Mouse (Mus musculus) limb, embryonic 11.5 days (tissue): ENCODE measurements around the gene Spryd3. TPM values are rescaled to one million over a fixed set of nuclear protein-coding genes. Genes with fewer than 3 reads are reported as not detected.

Source experiments
- ATAC-seq: fragments of 200-750 bp; cut with Nextera tagmentation; 2 replicates; pipeline ENCODE4 v1.8.0; 2017; ENCODE audit warnings: low read depth; ENCODE audit not compliant: insufficient number of reproducible peaks, low FRiP score, low TSS enrichment
- DNase-seq: peaks from one replicate; pipeline ENCODE4 v3.0.0-alpha.2; 2015; ENCODE audit warnings: low spot score
- H3K27ac ChIP-seq: fragments of 300-500 bp; sonication (generic); replicated peaks from 2 replicates; pipeline ENCODE4 v1.5.1; 2014; ENCODE audit warnings: low read depth, mild to moderate bottlenecking, low read length
- H3K27me3 ChIP-seq: fragments of 300-500 bp; sonication (generic); 2 replicates; pipeline ENCODE4 v1.6.1; 2014; ENCODE audit warnings: mild to moderate bottlenecking, low read length, mixed read lengths; ENCODE audit not compliant: control insufficient read depth, insufficient read depth
- H3K36me3 ChIP-seq: fragments of 300-500 bp; sonication (generic); 2 replicates; pipeline ENCODE4 v1.6.1; 2014; ENCODE audit warnings: mild to moderate bottlenecking, low read length, moderate library complexity, mixed read lengths; ENCODE audit not compliant: control insufficient read depth, insufficient read depth
- H3K4me1 ChIP-seq: fragments of 300-500 bp; sonication (generic); 2 replicates; pipeline ENCODE4 v1.6.1; 2014; ENCODE audit warnings: low read length, mixed read lengths; ENCODE audit not compliant: control insufficient read depth, insufficient read depth
- H3K4me2 ChIP-seq: fragments of 300-500 bp; sonication (generic); 2 replicates; pipeline ENCODE4 v1.6.1; 2014; ENCODE audit warnings: low read depth, mild to moderate bottlenecking, moderate library complexity; ENCODE audit not compliant: severe bottlenecking
- H3K4me3 ChIP-seq: fragments of 300-500 bp; sonication (generic); 2 replicates; pipeline ENCODE4 v1.5.1; 2014; ENCODE audit warnings: low read depth, low read length
- H3K9ac ChIP-seq: fragments of 300-500 bp; sonication (generic); 2 replicates; pipeline ENCODE4 v1.6.1; 2014; ENCODE audit warnings: mild to moderate bottlenecking, low read length
- H3K9me3 ChIP-seq: fragments of 300-500 bp; sonication (generic); 2 replicates; pipeline ENCODE4 v1.6.1; 2016; ENCODE audit warnings: low read length; ENCODE audit not compliant: control insufficient read depth
- WGBS: fragments of 180-500 bp; shearing (Covaris S2); extraction: QIAGEN DNeasy Blood & Tissue Kit; methylation state at CpG from one replicate; pipeline ENCODE4 v1.1.7; 2014; 5-methylcytosine and 5-hydroxymethylcytosine counted together
- polyA plus RNA-seq: library from polyadenylated mRNA; unstranded; fragments of >200 nt; fragmentation: Nextera tagmentation; extraction: Ambion mirVana; gene quantifications from 2 replicates; pipeline ENCODE4 v1.2.1, GENCODE M21; 2014

Spryd3 gene
- polyA plus RNA-seq, 1 experiment from 2014 or later: 7.2 TPM

GRCm38 (mm10) chr15:102152646-102153045 is 16.6 kb upstream of the Spryd3 start:
- H3K4me1 ChIP-seq: peaks cover 12% of the 10 kb centered on the region
- peak overlapping the region; percentile 30; the same call in 1 of the 2 replicates for H3K27ac ChIP-seq
- H3K9me3 ChIP-seq: no peaks in the 10 kb centered on the region
- DNase-seq (no peak), ATAC-seq (no peak)
- WGBS: 35% methylated on average over 4 of the region's 4 CpGs
- H3K4me3 ChIP-seq: no peak overlapping the region
- H3K36me3 ChIP-seq: no peaks in the 10 kb centered on the region
- H3K27me3 ChIP-seq: no peaks in the 10 kb centered on the region
- no peak overlapping the region for H3K4me2 ChIP-seq
- H3K9ac ChIP-seq: no peak overlapping the region

DNA sequence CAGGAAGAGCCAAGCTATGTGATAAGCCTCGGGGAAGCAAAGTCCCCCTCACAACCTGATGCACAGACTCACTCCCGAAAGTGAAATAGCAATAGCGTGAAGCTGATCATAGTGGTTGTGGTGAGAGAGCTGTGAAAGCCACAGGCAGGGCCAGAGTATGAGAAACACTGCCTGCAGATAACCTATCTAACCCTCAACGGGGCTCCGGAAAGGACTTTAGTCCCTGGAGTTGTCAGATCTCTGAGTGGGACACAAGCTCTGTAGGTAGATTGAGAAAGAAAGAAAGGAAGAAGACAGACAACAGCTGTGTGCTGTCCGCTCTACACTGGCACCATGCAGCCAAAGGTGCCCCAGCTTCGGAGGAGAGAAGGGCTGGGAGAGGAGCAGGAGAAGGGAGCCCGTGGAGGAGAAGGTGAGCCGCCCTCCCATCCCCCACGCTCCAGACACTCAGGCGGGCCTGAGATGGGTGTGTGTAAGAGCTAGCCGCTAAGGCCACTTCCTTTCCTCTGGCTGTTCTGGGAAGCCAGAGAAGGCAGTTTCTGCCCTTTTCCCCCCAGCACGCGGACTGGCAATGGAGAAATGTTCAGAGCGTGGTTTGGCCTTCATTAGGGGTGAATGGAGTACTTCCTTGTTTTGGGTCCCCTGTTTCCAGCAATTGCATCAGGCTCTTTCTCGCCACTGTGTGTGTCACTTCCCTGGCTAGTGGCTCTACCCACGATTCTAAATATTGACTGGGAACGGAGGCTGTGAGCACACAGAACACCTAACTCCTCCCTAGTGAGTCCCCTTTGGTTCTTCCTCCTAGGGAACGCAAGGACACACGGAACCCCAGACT is 14.5 kb upstream of the Spryd3 start, which contains the start of gene Soat2:
Gene Soat2, plus strand, starts transcription at position 226 of the 835 bp plus-strand sequence.
- no peak for ATAC-seq
- no peak for DNase-seq
- H3K4me1 ChIP-seq: peaks cover 12% of the 10 kb centered on the region
- H3K9ac ChIP-seq: peak within 1 kb of the TSS; percentile 40
- no peaks in the 10 kb centered on the region for H3K9me3 ChIP-seq
- H3K4me2 ChIP-seq: no peak within 1 kb of the TSS
- H3K27me3 ChIP-seq: peaks cover 6% of the 10 kb centered on the region
- H3K27ac ChIP-seq: no peak within 1 kb of the TSS
- H3K36me3 ChIP-seq: no peaks in the 10 kb centered on the region
- 46% methylated on average over 20 of the region's 20 CpGs for WGBS
- no peak within 1 kb of the TSS for H3K4me3 ChIP-seq

DNA sequence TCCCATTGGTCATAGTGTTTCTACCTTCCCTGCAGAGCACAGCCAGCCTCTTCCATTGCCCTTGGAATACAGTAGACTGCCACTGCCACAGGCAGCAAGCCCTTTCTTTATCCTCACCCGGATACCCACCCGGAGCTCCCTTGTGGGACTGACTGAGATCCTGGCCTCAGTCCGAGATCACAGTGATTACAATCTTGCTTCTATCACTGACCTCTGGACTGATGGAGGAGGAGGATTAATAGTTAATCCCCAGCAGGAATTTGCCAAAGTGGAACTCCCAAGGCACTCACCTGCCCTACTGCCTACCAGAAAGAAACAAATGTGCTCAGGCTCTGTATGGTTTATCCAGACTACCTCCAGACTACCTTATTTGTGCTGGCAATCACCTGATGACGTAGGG is 13.5 kb upstream of the Spryd3 start:
- Histone ChIP-seq H3K36me3 (no peaks in the 10 kb centered on the region), H3K4me3 (no peak overlapping the region), H3K27me3 (peaks cover 16% of the 10 kb centered on the region), H3K4me2 (no peak overlapping the region), H3K4me1 (peaks cover 12% of the 10 kb centered on the region), H3K27ac (no peak overlapping the region), H3K9ac (no peak overlapping the region), H3K9me3 (no peaks in the 10 kb centered on the region)
- 78% methylated on average over 4 of the region's 4 CpGs for WGBS
- DNase-seq: no peak
- no peak for ATAC-seq

DNA sequence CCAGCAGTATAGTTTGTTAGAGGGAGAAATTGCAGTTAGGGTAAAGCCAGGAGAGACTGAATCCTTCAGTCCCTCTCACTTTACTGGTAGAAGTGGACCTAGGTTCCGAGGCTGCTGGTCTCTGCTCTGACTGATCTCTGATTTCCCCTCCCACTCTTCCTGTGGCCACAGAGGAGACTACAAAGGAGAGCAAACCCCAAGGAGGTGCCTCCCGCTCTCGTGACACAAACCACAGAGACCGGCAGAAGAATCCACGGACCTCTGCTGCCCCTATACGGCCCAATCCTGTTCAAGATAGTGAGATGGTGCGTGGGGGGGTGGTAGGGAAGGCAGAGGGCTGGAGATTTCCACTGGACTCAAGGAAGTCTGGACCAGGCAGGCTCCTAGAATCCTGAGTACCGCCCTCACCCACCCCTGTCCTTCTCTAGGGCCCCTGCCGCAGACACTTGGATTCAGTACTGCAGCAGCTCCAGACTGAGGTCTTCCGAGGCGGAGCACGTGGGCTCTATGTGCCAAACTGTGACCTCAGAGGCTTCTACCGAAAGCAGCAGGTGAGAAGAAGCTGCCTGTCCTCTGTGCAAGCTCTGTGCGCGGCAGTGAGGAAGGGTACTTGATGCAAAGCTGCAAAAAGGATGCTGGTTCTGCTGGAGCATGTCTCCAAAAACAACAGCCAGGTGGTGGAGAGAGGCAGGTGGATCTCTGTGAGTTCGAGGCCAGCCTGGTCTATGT is 11.8 kb upstream of the Spryd3 start:
- H3K9me3 ChIP-seq: no peaks in the 10 kb centered on the region
- ATAC-seq: no peak
- no peak for DNase-seq
- peaks cover 28% of the 10 kb centered on the region for H3K27me3 ChIP-seq
- no peak overlapping the region for H3K4me2 ChIP-seq
- H3K4me1 ChIP-seq: peaks cover 14% of the 10 kb centered on the region
- H3K9ac ChIP-seq: no peak overlapping the region
- H3K36me3 ChIP-seq: no peaks in the 10 kb centered on the region
- no peak overlapping the region for H3K4me3 ChIP-seq
- H3K27ac ChIP-seq: no peak overlapping the region
- 67% methylated on average over 16 of the region's 16 CpGs for WGBS

- H3K27ac ChIP-seq: no peak overlapping the region
- no peak overlapping the region for H3K9ac ChIP-seq
- peaks cover 30% of the 10 kb centered on the region for H3K27me3 ChIP-seq
- 12% methylated on average over 1 of the region's 1 CpGs for WGBS
- no peak overlapping the region for H3K4me2 ChIP-seq
- H3K4me1 ChIP-seq: peaks cover 11% of the 10 kb centered on the region
- no peak overlapping the region for H3K4me3 ChIP-seq
- ATAC-seq (no peak), DNase-seq (peak; percentile 45)
- no peaks in the 10 kb centered on the region for H3K9me3 ChIP-seq
- H3K36me3 ChIP-seq: no peaks in the 10 kb centered on the region
Observed at GRCm38 (mm10) chr15:102146882-102147281, 10.8 kb upstream of the Spryd3 start.

- no peak for DNase-seq
- Histone ChIP-seq H3K27ac (no peak overlapping the region), H3K9me3 (no peaks in the 10 kb centered on the region), H3K4me3 (no peak overlapping the region), H3K9ac (no peak overlapping the region), H3K36me3 (no peaks in the 10 kb centered on the region), H3K4me1 (peaks cover 11% of the 10 kb centered on the region), H3K4me2 (no peak overlapping the region), H3K27me3 (peaks cover 30% of the 10 kb centered on the region)
- WGBS: 89% methylated on average over 5 of the region's 5 CpGs
- no peak for ATAC-seq
Observed at GRCm38 (mm10) chr15:102146089-102146488, 10.1 kb upstream of the Spryd3 start.

DNA sequence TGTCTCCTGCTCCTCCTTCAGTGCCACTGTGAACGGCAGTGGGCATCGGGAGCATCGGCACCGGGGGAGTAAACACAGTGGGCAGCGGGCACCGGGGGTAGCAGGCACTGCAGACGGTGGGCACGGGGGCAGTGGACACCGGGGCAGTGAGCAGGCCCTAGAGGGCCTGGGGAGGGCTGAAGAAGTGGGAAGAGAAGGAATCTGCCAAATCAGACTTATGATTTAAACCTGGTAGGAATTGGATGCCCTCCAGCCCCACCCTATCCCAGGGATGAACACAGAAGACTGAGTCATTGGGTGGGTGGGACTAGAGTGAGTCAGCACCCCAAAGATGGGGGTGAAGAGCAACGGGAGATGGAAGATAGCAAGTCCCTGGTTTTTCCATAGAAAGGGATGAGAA is 9.3 kb upstream of the Spryd3 start:
- 89% methylated on average over 10 of the region's 10 CpGs for WGBS
- H3K9me3 ChIP-seq: no peaks in the 10 kb centered on the region
- DNase-seq: no peak
- H3K4me2 ChIP-seq: no peak overlapping the region
- H3K27ac ChIP-seq: no peak overlapping the region
- no peak overlapping the region for H3K9ac ChIP-seq
- H3K4me1 ChIP-seq: peaks cover 3% of the 10 kb centered on the region
- H3K36me3 ChIP-seq: no peaks in the 10 kb centered on the region
- no peak for ATAC-seq
- H3K27me3 ChIP-seq: peaks cover 30% of the 10 kb centered on the region
- H3K4me3 ChIP-seq: no peak overlapping the region

DNA sequence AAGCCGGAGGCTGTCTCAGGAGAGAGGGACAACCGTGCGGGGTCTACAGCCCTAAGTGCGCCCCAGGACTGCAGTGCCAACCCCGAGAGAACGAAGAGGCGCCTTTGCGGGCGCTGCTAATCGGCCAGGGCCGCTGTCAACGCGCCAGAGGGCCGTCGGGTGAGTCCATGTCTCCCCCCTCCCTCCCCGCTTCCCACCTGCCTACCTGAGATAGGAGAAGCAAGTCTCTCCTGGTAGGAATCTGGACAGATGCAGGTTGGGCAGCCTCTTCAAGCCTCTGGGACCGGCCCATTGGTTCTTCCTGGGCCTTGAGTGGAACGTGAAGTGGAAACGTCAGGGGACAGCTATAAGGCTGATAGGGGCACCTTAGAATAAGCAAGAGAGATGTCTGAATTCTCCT is 8.7 kb upstream of the Spryd3 start:
- peak overlapping the region; percentile 38 for H3K9ac ChIP-seq
- no peak overlapping the region for H3K27ac ChIP-seq
- WGBS: 13% methylated on average over 19 of the region's 19 CpGs
- H3K4me1 ChIP-seq: peaks cover 3% of the 10 kb centered on the region; the same call in 1 of the 2 replicates
- H3K4me2 ChIP-seq: peak overlapping the region; percentile 46
- no peaks in the 10 kb centered on the region for H3K9me3 ChIP-seq
- ATAC-seq (no peak), DNase-seq (no peak)
- H3K4me3 ChIP-seq: peak overlapping the region; percentile 9; the same call in 1 of the 2 replicates
- H3K27me3 ChIP-seq: peaks cover 30% of the 10 kb centered on the region
- H3K36me3 ChIP-seq: no peaks in the 10 kb centered on the region
